Mouse (Mus musculus) spleen, postnatal 14 days (tissue): ENCODE measurements around the gene Bloc1s1.

Experiments
- DNase-seq, 2 experiments: peaks; one replicate each; pipeline ENCODE4 v3.0.0; 2021 to 2022; ENCODE audit warnings: low spot score in 2 of 2

Gene Bloc1s1

DNA sequence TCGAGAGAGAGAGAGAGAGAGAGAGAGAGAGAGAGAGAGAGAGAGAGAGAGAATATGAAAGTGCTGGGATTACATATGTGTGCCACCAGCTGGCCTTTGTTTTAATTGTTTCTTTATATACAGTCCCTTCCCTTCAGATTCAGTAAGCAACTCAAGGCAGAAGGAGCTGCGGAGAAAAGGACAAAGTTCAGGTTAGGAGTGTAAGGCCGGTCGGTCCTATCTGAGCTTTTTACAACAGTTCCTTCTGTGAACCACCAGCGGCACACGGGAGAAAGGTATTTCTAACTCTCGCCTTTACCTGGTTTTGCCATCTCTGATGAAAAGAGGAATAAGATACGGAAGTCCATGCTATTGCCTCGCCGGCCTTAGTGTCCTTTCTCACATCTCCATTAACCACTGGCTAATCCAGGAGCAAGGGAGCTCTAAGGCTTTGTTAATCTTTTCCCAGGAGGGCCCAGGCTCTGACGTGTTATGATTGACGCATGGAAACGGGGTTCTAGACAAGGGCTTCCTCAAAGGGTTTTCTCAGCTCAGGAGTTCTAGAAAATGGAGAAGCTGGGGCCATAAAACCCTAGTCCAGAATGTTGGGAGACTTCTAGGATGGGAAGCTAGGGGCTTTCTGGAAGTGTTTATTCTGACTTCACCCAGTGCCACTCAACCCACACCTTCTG is 14.9 kb downstream of the Bloc1s1 start:
- no peak for DNase-seq

- no peak for DNase-seq
These were observed 19.0 kb downstream of the Bloc1s1 start for GRCm38 (mm10) chr10:128904812-128905211.

DNA sequence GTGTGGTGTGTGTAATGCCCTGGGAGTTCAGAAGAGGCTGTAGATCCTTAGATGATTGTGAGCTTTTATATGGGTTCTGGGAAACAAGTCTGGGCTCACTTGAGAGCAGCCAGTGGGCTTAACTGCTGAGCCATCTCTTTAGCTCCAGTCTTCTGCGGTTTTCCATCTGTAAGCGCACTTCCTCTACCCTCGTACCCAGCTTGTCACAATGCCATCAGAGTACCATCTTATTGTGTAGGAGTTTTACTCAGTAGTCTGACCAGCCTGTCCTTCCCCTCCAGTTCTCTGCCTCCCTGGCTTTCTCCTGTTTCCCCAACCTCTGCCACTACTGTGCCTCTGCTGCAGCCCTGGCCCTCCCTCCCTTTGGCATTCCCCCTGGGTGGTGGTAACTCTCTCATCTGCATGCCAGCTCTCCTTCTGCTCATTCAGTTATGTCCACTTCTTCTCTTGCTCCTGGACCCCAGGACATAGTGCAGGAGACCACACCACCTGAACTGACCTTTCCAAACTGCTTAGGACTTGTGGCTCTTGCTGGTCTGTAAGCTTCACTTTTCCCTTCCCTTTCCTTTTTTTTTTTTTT is 21.3 kb downstream of the Bloc1s1 start:
- DNase-seq: no peak

DNA sequence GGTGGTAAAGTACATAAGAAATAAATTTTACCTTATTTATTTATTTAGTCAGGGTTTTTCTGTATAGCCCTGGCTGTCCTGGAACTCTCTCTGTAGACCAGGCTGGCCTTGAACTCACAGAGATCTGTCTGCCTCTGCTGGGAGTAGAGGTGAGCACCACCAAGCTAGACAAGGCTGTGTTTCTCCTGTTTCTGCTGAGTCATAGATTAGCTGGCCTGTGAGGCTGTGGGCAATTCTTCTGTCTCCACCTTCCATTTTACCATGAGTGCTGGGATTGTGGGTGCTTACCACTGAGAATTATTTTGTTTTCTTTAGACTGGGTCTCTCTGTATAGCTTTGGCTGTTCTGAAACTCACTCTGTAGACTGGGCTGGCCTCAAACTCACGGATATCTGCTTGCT is 22.4 kb downstream of the Bloc1s1 start:
- DNase-seq: no peak

- no peak for DNase-seq
These were observed 23.1 kb downstream of the Bloc1s1 start, which contains the start of gene Cd63 for GRCm38 (mm10) chr10:128900698-128901097. Cd63 (plus strand) TSS chr10:128900989.

DNA sequence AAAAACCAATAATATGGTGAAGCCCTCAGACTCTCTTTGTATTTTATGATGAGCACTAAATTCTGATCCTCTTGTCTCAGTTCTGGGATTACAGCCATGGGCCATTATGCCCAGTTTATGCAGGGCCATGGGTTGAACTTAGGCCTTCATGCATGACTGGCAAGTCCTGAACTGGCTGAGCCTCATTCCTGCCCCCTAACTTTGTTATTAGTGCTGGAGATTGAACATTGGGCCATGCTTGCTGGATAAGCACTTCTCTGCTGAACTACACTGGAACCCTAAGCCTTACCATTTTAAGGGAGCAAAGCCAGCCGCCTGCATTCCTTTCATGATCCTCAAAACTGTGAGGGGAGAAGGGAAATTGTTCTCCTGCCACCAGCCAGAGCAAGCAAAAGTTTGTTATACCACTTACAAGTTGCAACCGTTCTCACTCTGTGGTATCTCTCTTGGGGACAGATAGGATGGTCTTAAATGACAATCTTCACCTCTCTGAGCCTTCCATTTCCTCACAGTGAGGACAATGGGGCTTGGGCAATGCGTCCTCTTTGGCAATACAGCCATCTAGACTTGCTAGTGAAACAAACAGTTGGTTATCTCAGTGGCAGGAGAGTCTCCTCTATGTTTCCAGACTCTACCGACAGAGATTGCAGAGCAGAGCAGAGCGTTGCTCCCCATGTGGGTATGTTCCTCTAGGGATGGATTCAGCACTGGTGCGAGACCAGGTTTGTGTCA is 23.9 kb downstream of the Bloc1s1 start:
- no peak for DNase-seq

DNA sequence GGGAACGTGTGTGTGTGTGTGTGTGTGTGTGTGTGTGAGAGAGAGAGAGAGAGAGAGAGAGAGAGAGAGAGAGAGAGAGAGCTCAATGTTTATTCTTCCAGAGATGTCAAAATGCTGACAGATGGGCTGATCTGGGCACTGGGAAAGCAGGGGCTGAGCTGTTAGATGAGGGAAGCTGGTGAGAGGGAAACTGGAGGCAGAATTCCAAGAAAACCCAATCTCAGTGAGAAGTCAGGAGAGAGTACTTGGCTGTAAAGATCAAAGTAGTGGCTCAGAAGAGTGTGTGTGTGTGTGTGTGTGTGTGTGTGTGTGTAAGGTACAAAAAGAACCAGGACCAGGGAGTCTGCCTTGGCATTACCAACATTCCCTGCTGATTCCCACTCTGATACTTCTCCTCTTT is 26.3 kb downstream of the Bloc1s1 start:
- no peak for DNase-seq

DNA sequence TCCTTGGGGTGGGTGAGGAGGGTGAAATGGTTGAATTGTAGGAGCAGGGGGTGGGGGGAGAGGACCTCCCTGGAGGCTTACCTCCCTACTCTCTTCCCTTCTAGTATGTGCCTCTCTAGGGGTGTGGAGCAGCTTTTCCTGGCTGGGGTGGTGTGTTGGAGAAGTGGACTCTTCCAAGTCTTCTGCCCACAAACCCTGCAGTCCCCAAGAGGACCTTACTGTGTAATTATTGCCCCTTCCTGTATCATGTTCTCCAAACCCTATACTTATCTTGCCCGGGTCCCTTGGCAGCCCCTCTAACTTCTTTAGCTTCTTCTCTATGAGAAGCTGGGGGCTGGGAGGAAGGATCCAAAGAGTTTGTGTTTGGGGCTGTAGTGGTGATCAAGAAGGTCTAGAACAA is 27.0 kb downstream of the Bloc1s1 start:
- DNase-seq: no peak

GRCm38 (mm10) chr10:128895952-128896693 is 27.7 kb downstream of the Bloc1s1 start:
- no peak for DNase-seq

DNA sequence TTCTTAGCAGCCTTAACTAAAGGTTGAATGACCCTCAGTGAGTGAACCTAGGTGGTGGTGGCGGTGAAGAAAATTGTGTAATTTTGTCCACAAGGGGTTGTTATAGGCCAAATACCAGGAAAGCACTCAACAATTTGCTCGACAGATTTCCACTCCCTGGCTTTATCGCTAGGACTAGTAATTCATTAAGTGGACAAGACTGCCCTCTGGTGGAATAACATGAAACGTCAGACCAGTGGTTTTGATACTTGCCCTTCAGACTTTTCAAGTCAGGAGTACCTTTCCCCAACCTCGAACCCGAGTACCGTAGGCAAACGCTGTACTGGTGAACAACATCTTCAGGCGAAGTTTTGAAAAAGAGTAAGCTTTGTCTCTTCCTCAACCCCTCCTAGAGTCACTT is 28.4 kb downstream of the Bloc1s1 start:
- peak in 1 of 2 experiments; percentile 62 for DNase-seq

GRCm38 (mm10) chr10:128892246-128892645 is 31.6 kb downstream of the Bloc1s1 start:
- DNase-seq: no peak

GRCm38 (mm10) chr10:128891296-128892094 is 32.3 kb downstream of the Bloc1s1 start, which contains the start of gene Gdf11:
Gdf11 (minus strand) TSS chr10:128891718.
- no peak for DNase-seq

DNA sequence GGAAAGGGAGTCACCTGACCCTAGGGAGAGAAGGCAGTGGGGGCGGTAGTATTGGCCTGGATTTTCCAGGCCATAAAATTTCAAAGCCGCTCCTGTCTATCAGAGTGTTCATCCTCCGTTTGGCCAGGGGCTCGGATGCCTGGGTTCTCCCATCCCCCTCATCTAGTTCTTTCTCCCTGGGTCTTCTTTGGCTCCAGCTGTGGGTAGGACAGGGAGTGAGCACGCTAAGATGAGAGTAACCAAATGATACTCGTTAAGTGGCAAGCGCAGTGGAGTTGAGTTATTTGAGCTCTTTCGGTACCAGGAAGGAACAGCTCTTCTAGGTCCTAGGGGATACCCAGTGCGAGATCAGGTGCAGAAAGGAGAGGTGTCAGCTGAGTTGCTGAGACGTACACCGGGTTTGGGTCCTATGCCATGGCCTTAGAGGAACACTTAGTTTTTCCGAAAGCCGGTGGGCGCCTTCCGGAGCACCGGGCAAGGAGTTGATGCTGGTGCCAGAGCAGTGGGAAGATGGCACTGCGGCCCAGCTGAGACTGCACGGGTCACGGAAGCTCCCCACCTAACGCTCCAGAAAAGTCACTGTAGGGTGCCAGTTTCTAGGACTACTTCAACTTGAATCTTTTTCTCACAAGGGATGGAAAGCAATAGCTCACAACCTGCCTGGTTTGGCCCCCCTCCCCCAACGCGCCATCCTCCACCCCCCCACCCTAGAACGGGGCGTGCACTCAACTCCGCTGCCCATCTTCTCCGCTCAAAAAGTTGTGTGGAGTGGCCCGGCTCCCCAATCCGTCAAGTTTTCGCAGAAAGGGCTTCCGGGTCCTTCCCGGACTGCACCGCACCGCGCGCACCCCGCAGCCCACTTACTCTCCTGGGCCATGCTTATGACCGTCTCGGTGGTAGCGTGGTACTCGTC is 33.2 kb downstream of the Bloc1s1 start:
- no peak for DNase-seq

DNA sequence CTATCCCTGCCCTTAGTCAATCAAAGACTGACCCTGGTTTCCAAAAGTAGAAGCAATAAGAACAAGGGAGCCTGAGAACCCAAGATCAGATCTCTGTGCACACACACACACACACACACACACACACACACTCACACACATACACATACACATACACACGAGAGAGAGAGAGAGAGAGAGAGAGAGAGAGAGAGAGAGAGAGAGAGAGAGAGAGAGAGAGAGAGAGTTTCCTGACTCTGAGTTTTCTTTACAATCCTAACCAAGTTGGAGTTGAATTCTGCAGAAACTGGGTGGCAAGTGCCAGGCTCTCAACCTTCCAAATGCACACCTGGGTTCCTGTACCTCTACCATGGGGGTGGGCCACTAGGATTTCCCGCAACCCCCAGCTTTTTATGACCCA is 34.0 kb downstream of the Bloc1s1 start:
- DNase-seq: no peak

DNA sequence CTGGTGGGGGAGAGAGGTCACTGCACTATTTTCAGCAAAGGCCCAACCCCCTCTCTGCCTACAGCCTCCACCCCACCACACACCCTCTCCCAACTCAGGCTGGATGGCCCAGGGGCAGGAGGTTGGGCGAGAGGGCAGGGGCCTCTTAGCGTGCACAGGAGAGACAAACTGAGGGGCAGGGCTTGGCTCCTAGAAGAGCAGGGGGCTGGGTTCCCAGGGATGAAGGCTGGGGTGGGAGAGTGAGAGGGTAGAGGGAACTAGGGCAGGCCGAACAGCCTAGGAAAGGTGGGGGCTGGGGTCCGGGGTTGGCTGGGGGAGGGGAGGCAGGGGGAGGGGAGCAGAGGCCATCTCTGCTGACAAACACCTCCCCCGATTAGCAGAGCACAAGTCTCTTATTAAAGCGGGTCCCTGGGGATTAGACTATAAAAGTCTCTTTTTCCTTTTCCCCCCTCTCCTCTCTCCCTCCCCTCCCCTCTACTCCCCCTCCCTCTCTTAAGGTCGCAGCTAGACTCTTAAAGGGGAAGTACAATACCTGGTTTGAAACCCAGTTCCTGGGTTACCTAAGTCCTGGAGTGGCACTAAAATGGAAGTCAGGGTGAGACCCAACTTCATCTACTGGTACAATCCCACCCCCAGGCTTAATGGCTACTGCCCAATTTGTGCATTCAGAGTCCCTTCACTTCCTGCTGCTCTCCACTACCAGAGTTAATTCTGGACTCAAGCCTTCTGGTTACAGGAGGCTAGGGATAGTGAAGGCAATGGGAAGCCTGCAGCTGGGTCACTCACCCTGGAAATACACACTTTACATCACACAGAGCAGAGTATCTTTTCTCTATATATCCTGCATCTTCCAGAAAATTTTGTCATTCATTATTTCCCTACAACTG is 34.7 kb downstream of the Bloc1s1 start:
- no peak for DNase-seq

GRCm38 (mm10) chr10:128882067-128882466 is 41.8 kb downstream of the Bloc1s1 start:
- no peak for DNase-seq

- no peak for DNase-seq
These were observed 45.0 kb downstream of the Bloc1s1 start for GRCm38 (mm10) chr10:128878811-128879210.

DNA sequence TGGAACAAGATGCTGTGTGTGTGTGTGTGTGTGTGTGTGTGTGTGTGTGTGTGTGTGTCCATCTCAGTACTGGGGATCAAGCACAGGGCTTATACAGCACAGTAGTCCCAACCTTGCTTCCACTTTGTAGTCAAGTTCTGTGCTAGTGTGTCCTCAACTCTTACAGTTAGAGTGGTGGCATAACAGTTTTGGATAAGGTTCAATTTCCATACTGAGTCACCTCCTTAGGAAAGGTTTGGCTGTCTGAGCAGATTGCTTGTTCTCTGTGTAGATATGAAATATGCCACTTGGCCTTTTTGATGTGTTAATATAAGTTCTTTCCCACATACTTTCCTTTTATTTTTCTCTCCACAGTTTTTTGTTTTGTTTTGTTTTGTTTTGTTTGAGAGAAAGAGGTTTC is 45.5 kb downstream of the Bloc1s1 start:
- DNase-seq: no peak

- DNase-seq: no peak
These were observed 53.5 kb downstream of the Bloc1s1 start for GRCm38 (mm10) chr10:128870341-128870740.
